Mouse (Mus musculus) liver, adult 2 months (tissue): Measurements from ENCODE around the gene Lclat1.

Experiments used
- CTCF ChIP-seq: fragments of 200-500 bp; IDR thresholded peaks from 2 replicates; pipeline ENCODE4 v1.5.1; 2011; ENCODE audit warnings: low read depth, low read length, control low read depth
- POLR2A ChIP-seq: fragments of 200-500 bp; IDR thresholded peaks from 2 replicates; pipeline ENCODE4 v1.6.1; 2011; ENCODE audit warnings: low read length, control low read depth; ENCODE audit not compliant: insufficient read depth; ENCODE audit errors: extremely low read depth

- TF ChIP-seq CTCF (no peak), POLR2A (no peak)
These were observed 44.5 kb upstream of the Lclat1 start for GRCm38 (mm10) chr17:73063299-73063698.
